Mouse (Mus musculus) neural tube, embryonic 11.5 days (tissue): ENCODE measurements around the gene Olfr141. TPM values are rescaled to one million over a fixed set of nuclear protein-coding genes. Genes with fewer than 3 reads are reported as not detected.

Experiments used
- ATAC-seq: fragments of 200-750 bp; cut with Nextera tagmentation; 2 replicates; pipeline ENCODE4 v1.8.0; 2017; ENCODE audit warnings: moderate number of reproducible peaks, mild to moderate bottlenecking, moderate TSS enrichment, moderate library complexity; ENCODE audit not compliant: insufficient read depth, low FRiP score, low TSS enrichment
- DNase-seq: peaks from one replicate; pipeline ENCODE4 v3.0.0-alpha.2; 2015; ENCODE audit warnings: low spot score
- H3K27ac ChIP-seq: fragments of 300-500 bp; sonication (generic); 2 replicates; pipeline ENCODE4 v1.5.1; 2014; ENCODE audit warnings: low read depth, mild to moderate bottlenecking, low read length
- H3K27me3 ChIP-seq: fragments of 300-500 bp; sonication (generic); 2 replicates; pipeline ENCODE4 v1.6.1; 2014; ENCODE audit warnings: mild to moderate bottlenecking, low read length, mixed read lengths; ENCODE audit not compliant: control insufficient read depth, insufficient read depth
- H3K36me3 ChIP-seq: fragments of 300-500 bp; sonication (generic); 2 replicates; pipeline ENCODE4 v1.6.1; 2014; ENCODE audit warnings: mild to moderate bottlenecking, low read length, moderate library complexity, mixed read lengths; ENCODE audit not compliant: control insufficient read depth, insufficient read depth
- H3K4me1 ChIP-seq: fragments of 300-500 bp; sonication (generic); 2 replicates; pipeline ENCODE4 v1.6.1; 2014; ENCODE audit warnings: low read length, mixed read lengths; ENCODE audit not compliant: control insufficient read depth, insufficient read depth
- H3K4me2 ChIP-seq: fragments of 300-500 bp; sonication (generic); 2 replicates; pipeline ENCODE4 v1.6.1; 2014; ENCODE audit warnings: low read depth, mild to moderate bottlenecking, moderate library complexity
- H3K4me3 ChIP-seq: fragments of 300-500 bp; sonication (generic); 2 replicates; pipeline ENCODE4 v1.5.1; 2014; ENCODE audit warnings: low read depth, low read length
- H3K9ac ChIP-seq: fragments of 300-500 bp; sonication (generic); 2 replicates; pipeline ENCODE4 v1.6.1; 2014; ENCODE audit warnings: mild to moderate bottlenecking, low read length
- H3K9me3 ChIP-seq: fragments of 300-500 bp; sonication (generic); 2 replicates; pipeline ENCODE4 v1.6.1; 2016; ENCODE audit warnings: low read length; ENCODE audit not compliant: control insufficient read depth
- WGBS: fragments of 180-500 bp; shearing (Covaris S2); extraction: QIAGEN DNeasy Blood & Tissue Kit; methylation state at CpG from one replicate; pipeline ENCODE4 v1.1.7; 2014; 5-methylcytosine and 5-hydroxymethylcytosine counted together
- polyA plus RNA-seq: library from polyadenylated mRNA; unstranded; fragments of >200 nt; fragmentation: Nextera tagmentation; extraction: Ambion mirVana; gene quantifications from 2 replicates; pipeline ENCODE4 v1.2.1, GENCODE M21; 2014

The Olfr141 gene
- not detected in 2 replicates for polyA plus RNA-seq

DNA sequence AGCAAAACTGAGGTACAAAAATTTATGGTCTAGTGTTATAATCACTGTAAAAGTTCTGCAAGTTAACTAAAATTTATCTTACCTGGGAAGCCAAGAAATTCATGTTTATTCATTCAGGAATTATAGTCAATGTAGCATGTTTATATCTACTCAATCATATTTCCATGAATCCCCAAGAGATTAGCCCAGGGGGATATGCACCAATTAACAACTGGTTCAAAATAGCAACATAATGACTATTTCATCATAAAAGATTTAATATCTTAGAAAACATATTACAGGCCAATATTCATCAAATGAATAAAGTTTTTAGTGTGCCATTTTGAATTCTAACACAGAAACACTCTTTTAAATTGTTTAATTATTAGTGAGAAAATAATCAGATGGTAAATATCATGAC, at the start of gene Olfr141:
Gene Olfr141 (minus strand): TSS at position 101 of the 400 bp plus-strand sequence.
- no peak within 1 kb of the TSS for H3K4me2 ChIP-seq
- no peak within 1 kb of the TSS for H3K9ac ChIP-seq
- no peak within 1 kb of the TSS for H3K27ac ChIP-seq
- no peaks in the 10 kb centered on the region for H3K27me3 ChIP-seq
- no peak for DNase-seq
- H3K4me1 ChIP-seq = no peaks in the 10 kb centered on the region
- ATAC-seq = no peak
- H3K4me3 ChIP-seq = no peak within 1 kb of the TSS
- no peaks in the 10 kb centered on the region for H3K9me3 ChIP-seq
- no peaks in the 10 kb centered on the region for H3K36me3 ChIP-seq

DNA sequence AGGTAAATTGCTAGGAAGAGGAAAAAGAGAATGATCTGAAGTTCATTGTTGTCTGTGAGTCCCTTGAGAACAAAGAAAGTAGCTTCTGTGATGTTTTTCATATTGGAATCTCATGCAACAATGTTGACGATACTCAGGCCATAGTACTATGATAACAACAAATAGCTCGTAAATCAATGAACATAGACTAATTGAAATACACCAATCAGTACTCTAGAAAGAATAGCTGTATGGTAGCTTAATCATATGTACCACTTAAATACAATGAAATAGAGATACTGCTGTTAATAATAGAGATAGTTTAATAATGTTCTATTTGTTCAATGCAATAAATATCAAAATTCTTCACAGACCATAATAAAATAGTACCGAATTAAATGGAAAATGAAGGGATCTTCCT, 41.8 kb upstream of the Olfr141 start, which contains the start of gene Olfr1095:
Gene Olfr1095 (minus strand): TSS at position 101 of the 400 bp plus-strand sequence.
- Histone ChIP-seq H3K4me1 (no peaks in the 10 kb centered on the region), H3K27ac (no peak within 1 kb of the TSS)

DNA sequence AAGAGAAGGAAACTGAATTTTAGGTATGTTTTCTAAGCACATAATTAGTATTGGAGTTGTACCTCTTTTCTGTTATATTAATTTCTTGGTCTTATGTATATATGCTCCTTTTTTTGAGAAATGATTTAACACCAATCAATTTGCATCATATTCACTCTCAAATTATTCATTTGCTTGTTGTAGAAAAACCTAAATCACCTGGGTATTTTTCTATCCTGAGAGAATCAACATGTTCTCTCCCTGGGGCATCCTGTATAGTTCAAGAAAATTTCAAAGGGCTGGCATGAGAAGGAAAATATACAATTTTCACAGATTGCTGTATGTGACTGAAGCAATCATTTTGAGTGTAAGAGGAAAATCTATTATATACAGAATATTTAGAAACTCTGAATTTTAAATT, 14.5 kb upstream of the Olfr141 start, which contains the start of gene Olfr1094:
Gene Olfr1094 (plus strand): TSS at position 301 of the 400 bp plus-strand sequence.
- no peak for ATAC-seq
- H3K4me1 ChIP-seq = no peaks in the 10 kb centered on the region
- no peaks in the 10 kb centered on the region for H3K27me3 ChIP-seq
- H3K27ac ChIP-seq = no peak within 1 kb of the TSS
- no peak for DNase-seq
- H3K4me2 ChIP-seq = no peak within 1 kb of the TSS
- H3K9me3 ChIP-seq = no peaks in the 10 kb centered on the region
- H3K36me3 ChIP-seq = no peaks in the 10 kb centered on the region
- H3K9ac ChIP-seq = no peak within 1 kb of the TSS
- no peak within 1 kb of the TSS for H3K4me3 ChIP-seq

More for the DNA sequence above, 41.8 kb upstream of the Olfr141 start, which contains the start of gene Olfr1095:
- ATAC-seq (no peak), DNase-seq (no peak)
- no peaks in the 10 kb centered on the region for H3K9me3 ChIP-seq
- H3K27me3 ChIP-seq = no peaks in the 10 kb centered on the region
- no peak within 1 kb of the TSS for H3K9ac ChIP-seq
- no peak within 1 kb of the TSS for H3K4me3 ChIP-seq
- no peak within 1 kb of the TSS for H3K4me2 ChIP-seq
- H3K36me3 ChIP-seq = no peaks in the 10 kb centered on the region
- 85% methylated on average over 3 of the region's 3 CpGs for WGBS

DNA sequence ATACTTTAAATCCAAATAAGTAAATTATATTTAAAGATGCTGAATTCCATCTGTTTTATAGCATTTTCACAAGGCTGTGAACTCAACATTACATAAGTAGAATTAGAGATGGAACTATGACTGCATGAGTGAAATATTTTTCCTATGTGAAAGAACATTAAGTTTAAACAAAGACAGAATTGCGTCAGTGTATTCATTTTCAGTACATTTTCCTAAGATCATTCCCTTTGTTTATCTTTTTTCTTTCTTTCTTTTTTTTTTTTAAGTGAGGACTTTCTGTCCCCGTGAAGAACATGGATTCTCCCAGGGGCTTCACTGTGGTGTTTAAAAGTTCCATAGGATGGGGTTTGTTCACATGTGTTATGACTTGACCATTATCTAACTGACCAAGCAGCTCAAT, 27.6 kb downstream of the Olfr141 start, which contains the start of gene Olfr1093:
Gene Olfr1093 (plus strand): TSS at position 301 of the 400 bp plus-strand sequence.
- H3K27ac ChIP-seq = no peak within 1 kb of the TSS
- no peak for DNase-seq
- H3K4me3 ChIP-seq = no peak within 1 kb of the TSS
- H3K27me3 ChIP-seq = no peaks in the 10 kb centered on the region
- H3K4me2 ChIP-seq = no peak within 1 kb of the TSS
- ATAC-seq = no peak
- no peaks in the 10 kb centered on the region for H3K9me3 ChIP-seq
- no peaks in the 10 kb centered on the region for H3K36me3 ChIP-seq
- H3K4me1 ChIP-seq = no peaks in the 10 kb centered on the region
- WGBS = 87% methylated on average over 2 of the region's 2 CpGs
- H3K9ac ChIP-seq = no peak within 1 kb of the TSS

DNA sequence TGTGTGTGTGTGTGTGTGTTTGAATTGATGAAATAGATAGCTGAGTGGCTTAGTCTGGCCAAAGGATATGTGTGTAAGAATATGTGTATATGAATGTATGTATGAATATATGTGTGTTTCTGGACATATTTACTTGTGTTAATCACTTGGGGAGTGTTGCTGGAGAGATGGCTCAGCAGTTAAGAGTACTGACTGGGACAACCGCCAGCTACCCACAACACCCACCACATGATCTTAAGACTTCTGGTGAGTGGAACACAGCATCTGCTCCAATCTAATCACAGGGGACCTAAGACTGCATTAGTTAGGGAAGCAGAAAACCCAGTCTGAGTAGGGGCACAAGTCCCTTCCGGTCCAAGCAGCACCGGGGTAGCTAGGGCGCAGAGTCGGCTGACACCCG, 48.8 kb downstream of the Olfr141 start:
- Histone ChIP-seq H3K4me2 (no peak overlapping the region), H3K36me3 (no peaks in the 10 kb centered on the region), H3K9me3 (no peaks in the 10 kb centered on the region), H3K4me1 (no peaks in the 10 kb centered on the region), H3K27ac (no peak overlapping the region), H3K4me3 (no peak overlapping the region), H3K27me3 (no peaks in the 10 kb centered on the region), H3K9ac (no peak overlapping the region)
- 96% methylated on average over 6 of the region's 6 CpGs for WGBS
- ATAC-seq (no peak), DNase-seq (no peak)

DNA sequence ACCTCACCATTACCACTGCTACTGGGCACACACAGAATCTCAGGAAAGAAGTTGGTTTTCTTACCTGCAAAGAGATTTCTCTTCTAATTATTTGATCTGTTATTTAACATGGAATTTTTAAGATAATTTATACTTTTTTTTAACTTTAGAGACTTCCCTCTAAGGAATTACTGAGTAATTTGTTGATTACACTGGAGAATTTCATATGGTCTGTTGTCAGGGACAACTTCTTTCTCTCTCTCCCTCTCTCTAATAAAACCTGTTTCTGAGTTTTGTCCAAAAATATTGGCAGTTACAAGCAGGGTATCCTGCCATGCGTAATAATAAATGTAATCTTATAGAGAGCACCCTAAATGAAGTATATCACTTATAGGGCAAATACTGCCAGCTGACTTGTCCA, 50.9 kb downstream of the Olfr141 start, which contains the start of gene Olfr1090:
Gene Olfr1090 (minus strand): TSS at position 101 of the 400 bp plus-strand sequence.
- H3K9ac ChIP-seq = no peak within 1 kb of the TSS
- no peaks in the 10 kb centered on the region for H3K27me3 ChIP-seq
- no peak for ATAC-seq
- no peaks in the 10 kb centered on the region for H3K36me3 ChIP-seq
- H3K4me3 ChIP-seq = no peak within 1 kb of the TSS
- no peak within 1 kb of the TSS for H3K4me2 ChIP-seq
- no peaks in the 10 kb centered on the region for H3K4me1 ChIP-seq
- no peak within 1 kb of the TSS for H3K27ac ChIP-seq
- 89% methylated on average over 1 of the region's 1 CpGs for WGBS
- no peaks in the 10 kb centered on the region for H3K9me3 ChIP-seq
- no peak for DNase-seq

Other genes starting within 250 kb of the Olfr141 start
- gene Olfr1082, start 211.1 kb downstream of the Olfr141 start, polyA plus RNA-seq = not detected in 2 replicates
- not detected in 2 replicates for gene Olfr1084, start 170.3 kb downstream of the Olfr141 start, polyA plus RNA-seq
- gene Olfr1085, start 148.0 kb downstream of the Olfr141 start, polyA plus RNA-seq = not detected in 2 replicates
- not detected in 2 replicates for gene Olfr1086, start 129.9 kb downstream of the Olfr141 start, polyA plus RNA-seq
- not detected in 2 replicates for gene Olfr1087, start 111.6 kb downstream of the Olfr141 start, polyA plus RNA-seq
- gene Olfr1089, start 76.3 kb downstream of the Olfr141 start, polyA plus RNA-seq = not detected in 2 replicates
- not detected in 2 replicates for gene Olfr1090, start 51.0 kb downstream of the Olfr141 start, polyA plus RNA-seq
- gene Olfr1093, start 27.5 kb downstream of the Olfr141 start, polyA plus RNA-seq = not detected in 2 replicates
- not detected in 2 replicates for gene Olfr1094, start 14.6 kb upstream of the Olfr141 start, polyA plus RNA-seq
- gene Olfr1095, start 41.7 kb upstream of the Olfr141 start, polyA plus RNA-seq = not detected in 2 replicates
- not detected in 2 replicates for gene Gm13723, start 64.8 kb upstream of the Olfr141 start, polyA plus RNA-seq
- not detected in 2 replicates for gene Olfr1097, start 82.2 kb upstream of the Olfr141 start, polyA plus RNA-seq
- gene Olfr1098, start 114.5 kb upstream of the Olfr141 start, polyA plus RNA-seq = not detected in 2 replicates
- not detected in 2 replicates for gene Olfr1099, start 150.7 kb upstream of the Olfr141 start, polyA plus RNA-seq
- not detected in 2 replicates for gene Olfr1100, start 169.9 kb upstream of the Olfr141 start, polyA plus RNA-seq
- not detected in 2 replicates for gene Olfr1101, start 181.2 kb upstream of the Olfr141 start, polyA plus RNA-seq
- gene Olfr1102, start 188.4 kb upstream of the Olfr141 start, polyA plus RNA-seq = not detected in 2 replicates
- not detected in 2 replicates for gene Olfr1104, start 217.1 kb upstream of the Olfr141 start, polyA plus RNA-seq
- not detected in 2 replicates for gene Olfr1105, start 226.5 kb upstream of the Olfr141 start, polyA plus RNA-seq
- not detected in 2 replicates for gene Olfr1106, start 242.3 kb upstream of the Olfr141 start, polyA plus RNA-seq